Mouse (Mus musculus) embryonic facial prominence, embryonic 15.5 days (tissue): ENCODE results near the gene Ilf3. TPM values are rescaled to one million over a fixed set of nuclear protein-coding genes. Genes with fewer than 3 reads are reported as not detected.
A peak's percentile ranks its signal among the peaks of the same experiment; 100 is the strongest.

Experiments used
- ATAC-seq: fragments of 200-750 bp; cut with Nextera tagmentation; 2 replicates; pipeline ENCODE4 v1.8.0; 2017; ENCODE audit warnings: low read depth, moderate TSS enrichment; ENCODE audit not compliant: insufficient number of reproducible peaks, low FRiP score, low TSS enrichment
- H3K27ac ChIP-seq: fragments of 300-500 bp; sonication (generic); replicated peaks from 2 replicates; pipeline ENCODE4 v1.5.1; 2015; ENCODE audit warnings: mild to moderate bottlenecking, inconsistent platforms
- H3K27me3 ChIP-seq: fragments of 300-500 bp; sonication (generic); 2 replicates; pipeline ENCODE4 v1.6.1; 2015; ENCODE audit warnings: inconsistent platforms
- H3K36me3 ChIP-seq: fragments of 300-500 bp; sonication (generic); 2 replicates; pipeline ENCODE4 v1.6.1; 2015; ENCODE audit warnings: mild to moderate bottlenecking, inconsistent platforms
- H3K4me1 ChIP-seq: fragments of 300-500 bp; sonication (generic); 2 replicates; pipeline ENCODE4 v1.6.1; 2015; ENCODE audit warnings: inconsistent platforms
- H3K4me2 ChIP-seq: fragments of 300-500 bp; sonication (generic); replicated peaks from 2 replicates; pipeline ENCODE4 v1.6.1; 2015; ENCODE audit warnings: mild to moderate bottlenecking, inconsistent platforms
- H3K4me3 ChIP-seq: fragments of 300-500 bp; sonication (generic); replicated peaks from 2 replicates; pipeline ENCODE4 v1.5.1; 2015; ENCODE audit warnings: mild to moderate bottlenecking, inconsistent platforms
- H3K9ac ChIP-seq: fragments of 300-500 bp; sonication (generic); 2 replicates; pipeline ENCODE4 v1.6.1; 2015; ENCODE audit warnings: inconsistent platforms
- H3K9me3 ChIP-seq: fragments of 300-500 bp; sonication (generic); replicated peaks from 2 replicates; pipeline ENCODE4 v1.6.1; 2016; ENCODE audit warnings: inconsistent platforms
- WGBS: fragments of 180-500 bp; shearing (Covaris S2); methylation state at CpG from one replicate; pipeline ENCODE4 v1.1.7; 2015; 5-methylcytosine and 5-hydroxymethylcytosine counted together
- polyA plus RNA-seq: library from polyadenylated mRNA; unstranded; fragments of >200 nt; fragmentation: Nextera tagmentation; extraction: Ambion mirVana; gene quantifications from 2 replicates; pipeline ENCODE4 v1.2.1, GENCODE M21; 2015

Ilf3 gene
- polyA plus RNA-seq, 1 experiment from 2014 or later, result 179 TPM

GRCm38 (mm10) chr9:21329041-21329440 lies 38.6 kb upstream of the Ilf3 start:
- no peak for ATAC-seq
- Histone ChIP-seq H3K9me3 (no peaks in the 10 kb centered on the region), H3K9ac (no peak overlapping the region), H3K4me1 (peaks cover 11% of the 10 kb centered on the region), H3K27ac (no peak overlapping the region), H3K27me3 (no peaks in the 10 kb centered on the region), H3K36me3 (no peaks in the 10 kb centered on the region), H3K4me2 (no peak overlapping the region), H3K4me3 (no peak overlapping the region)
- 55% methylated on average over 4 of the region's 5 CpGs for WGBS

DNA sequence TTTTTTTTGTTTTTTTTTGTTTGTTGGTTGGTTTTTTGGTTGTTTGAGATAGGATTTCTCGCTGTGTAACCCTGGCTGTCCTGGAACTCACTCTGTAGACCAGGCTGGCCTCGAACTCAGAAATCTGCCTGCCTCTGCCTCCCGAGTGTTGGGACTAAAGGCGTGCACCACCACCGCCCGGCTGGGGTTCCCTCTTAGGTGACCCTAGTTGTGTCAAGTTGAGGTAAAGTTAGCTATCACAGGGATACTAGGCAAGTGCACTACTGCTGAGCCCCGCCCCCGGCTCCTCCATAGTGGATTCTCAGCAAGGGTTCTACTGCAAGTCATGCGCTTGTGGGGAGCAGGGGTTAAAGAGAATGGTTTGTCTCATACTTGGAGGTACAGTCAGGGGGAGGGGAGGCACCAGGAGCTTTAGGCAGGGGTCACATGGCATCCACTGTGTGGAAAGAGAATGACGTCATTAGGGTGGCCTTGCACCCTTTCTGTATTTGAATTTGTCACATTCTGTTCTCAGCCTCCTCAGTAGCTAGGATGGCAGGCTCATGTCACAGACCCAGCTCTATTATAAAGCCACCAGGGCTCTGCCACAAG lies 37.9 kb upstream of the Ilf3 start:
- peaks cover 11% of the 10 kb centered on the region for H3K4me1 ChIP-seq
- WGBS, result 90% methylated on average over 10 of the region's 10 CpGs
- no peaks in the 10 kb centered on the region for H3K9me3 ChIP-seq
- H3K27ac ChIP-seq, result no peak overlapping the region
- no peak overlapping the region for H3K9ac ChIP-seq
- no peaks in the 10 kb centered on the region for H3K27me3 ChIP-seq
- ATAC-seq, result no peak
- no peak overlapping the region for H3K4me2 ChIP-seq
- H3K36me3 ChIP-seq, result no peaks in the 10 kb centered on the region
- H3K4me3 ChIP-seq, result no peak overlapping the region

DNA sequence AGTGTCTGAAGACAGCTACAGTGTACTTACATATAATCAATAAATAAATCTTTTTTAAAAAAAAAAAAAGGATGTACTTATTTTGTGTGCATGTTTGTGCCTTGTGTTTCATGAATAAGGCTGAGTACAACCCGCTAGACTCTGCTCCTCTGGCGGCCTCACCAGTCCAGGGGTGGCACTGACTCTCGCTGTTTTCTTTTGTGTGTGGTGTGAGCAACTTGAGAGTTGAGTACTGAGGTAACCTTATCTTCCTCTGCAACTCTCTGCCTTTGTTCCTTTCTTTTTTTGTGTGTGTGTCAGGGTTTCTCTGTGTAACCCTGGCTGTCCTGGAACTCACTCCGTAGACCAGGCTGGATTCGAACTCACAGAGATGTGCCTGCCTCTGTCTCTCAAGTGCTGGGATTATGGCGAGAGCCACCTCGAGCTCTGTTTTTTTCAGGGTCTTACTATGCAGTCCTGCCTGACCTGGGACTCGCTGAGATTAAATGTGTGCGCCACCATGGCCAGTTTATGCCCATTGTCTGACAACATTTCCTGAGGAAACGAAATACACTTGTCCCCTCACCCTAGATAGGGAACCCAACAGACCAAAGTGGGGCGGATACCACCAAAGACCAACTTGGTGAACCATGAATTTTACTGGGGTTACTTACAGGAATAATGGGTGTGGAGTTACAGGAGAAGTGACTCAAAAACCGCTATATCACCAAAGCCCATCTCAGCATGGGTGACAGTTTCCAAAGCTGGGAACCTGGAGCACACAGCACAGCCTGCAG lies 36.1 kb upstream of the Ilf3 start:
- H3K4me1 ChIP-seq, result peaks cover 11% of the 10 kb centered on the region
- 82% methylated on average over 12 of the region's 12 CpGs for WGBS
- H3K36me3 ChIP-seq, result no peaks in the 10 kb centered on the region
- peak overlapping the region; percentile 63; the same call in 1 of the 2 replicates for H3K27ac ChIP-seq
- H3K9me3 ChIP-seq, result no peaks in the 10 kb centered on the region
- ATAC-seq, result no peak
- no peak overlapping the region for H3K4me2 ChIP-seq
- H3K27me3 ChIP-seq, result no peaks in the 10 kb centered on the region
- H3K4me3 ChIP-seq, result no peak overlapping the region
- H3K9ac ChIP-seq, result no peak overlapping the region

GRCm38 (mm10) chr9:21332161-21333061 lies 35.3 kb upstream of the Ilf3 start:
- Histone ChIP-seq H3K9ac (no peak overlapping the region), H3K27ac (peak overlapping the region; percentile 63), H3K4me3 (no peak overlapping the region), H3K4me1 (peaks cover 13% of the 10 kb centered on the region), H3K27me3 (no peaks in the 10 kb centered on the region), H3K36me3 (no peaks in the 10 kb centered on the region), H3K4me2 (no peak overlapping the region), H3K9me3 (no peaks in the 10 kb centered on the region)
- WGBS, result 28% methylated on average over 9 of the region's 9 CpGs
- no peak for ATAC-seq

DNA sequence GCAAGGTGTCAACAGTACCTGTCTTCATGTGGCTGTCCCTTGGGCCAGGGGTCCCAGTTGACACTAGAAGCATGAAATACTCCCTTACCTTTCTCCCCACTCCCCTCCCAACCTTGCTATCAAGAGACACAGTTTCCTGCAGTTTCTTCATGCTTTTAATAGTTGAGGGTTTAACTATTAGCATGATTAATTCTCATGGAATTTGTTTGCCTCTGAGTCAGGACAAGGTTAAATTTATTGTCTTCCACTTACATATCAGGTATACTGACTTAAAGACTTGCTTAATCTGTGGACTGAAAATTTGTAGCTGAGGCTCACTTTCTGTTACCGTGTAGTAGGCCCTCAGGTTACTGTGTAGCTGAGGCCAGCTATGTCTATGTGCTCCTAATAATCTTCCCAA lies 34.1 kb upstream of the Ilf3 start:
- H3K4me2 ChIP-seq, result no peak overlapping the region
- peaks cover 20% of the 10 kb centered on the region for H3K4me1 ChIP-seq
- 78% methylated on average over 1 of the region's 1 CpGs for WGBS
- no peaks in the 10 kb centered on the region for H3K27me3 ChIP-seq
- H3K36me3 ChIP-seq, result no peaks in the 10 kb centered on the region
- ATAC-seq, result no peak
- H3K4me3 ChIP-seq, result no peak overlapping the region
- no peak overlapping the region for H3K9ac ChIP-seq
- H3K9me3 ChIP-seq, result no peaks in the 10 kb centered on the region
- H3K27ac ChIP-seq, result no peak overlapping the region

DNA sequence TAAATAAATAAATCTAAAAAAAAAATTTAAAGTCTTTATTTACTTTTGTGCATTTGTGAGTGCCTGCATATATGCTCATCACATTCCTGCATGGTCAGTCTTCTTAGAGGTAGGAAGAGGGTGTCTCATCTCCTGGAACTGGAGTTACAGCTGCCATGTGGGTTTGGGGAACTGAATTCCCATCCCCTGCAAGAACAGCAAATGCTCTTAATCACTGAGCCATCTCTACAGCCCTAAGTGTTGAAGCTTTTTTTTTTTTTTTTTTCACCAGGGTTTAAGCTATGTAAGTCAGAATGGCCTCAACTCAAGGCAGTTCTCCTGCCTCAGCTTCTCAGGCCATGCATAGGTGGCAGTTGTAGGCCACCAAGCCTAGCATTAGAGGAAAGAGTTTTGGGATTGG lies 32.9 kb upstream of the Ilf3 start:
- Histone ChIP-seq H3K4me2 (no peak overlapping the region), H3K9ac (no peak overlapping the region), H3K27me3 (no peaks in the 10 kb centered on the region), H3K4me3 (no peak overlapping the region), H3K27ac (no peak overlapping the region), H3K9me3 (no peaks in the 10 kb centered on the region), H3K4me1 (peaks cover 20% of the 10 kb centered on the region), H3K36me3 (peaks cover 2% of the 10 kb centered on the region; the same call in 1 of the 2 replicates)
- no peak for ATAC-seq

GRCm38 (mm10) chr9:21335391-21335790 lies 32.3 kb upstream of the Ilf3 start:
- H3K9me3 ChIP-seq, result no peaks in the 10 kb centered on the region
- no peak overlapping the region for H3K9ac ChIP-seq
- WGBS, result 81% methylated on average over 4 of the region's 4 CpGs
- no peak for ATAC-seq
- H3K4me2 ChIP-seq, result no peak overlapping the region
- peaks cover 20% of the 10 kb centered on the region for H3K4me1 ChIP-seq
- H3K36me3 ChIP-seq, result peaks cover 9% of the 10 kb centered on the region; the same call in 1 of the 2 replicates
- H3K27me3 ChIP-seq, result no peaks in the 10 kb centered on the region
- H3K27ac ChIP-seq, result no peak overlapping the region
- H3K4me3 ChIP-seq, result no peak overlapping the region

DNA sequence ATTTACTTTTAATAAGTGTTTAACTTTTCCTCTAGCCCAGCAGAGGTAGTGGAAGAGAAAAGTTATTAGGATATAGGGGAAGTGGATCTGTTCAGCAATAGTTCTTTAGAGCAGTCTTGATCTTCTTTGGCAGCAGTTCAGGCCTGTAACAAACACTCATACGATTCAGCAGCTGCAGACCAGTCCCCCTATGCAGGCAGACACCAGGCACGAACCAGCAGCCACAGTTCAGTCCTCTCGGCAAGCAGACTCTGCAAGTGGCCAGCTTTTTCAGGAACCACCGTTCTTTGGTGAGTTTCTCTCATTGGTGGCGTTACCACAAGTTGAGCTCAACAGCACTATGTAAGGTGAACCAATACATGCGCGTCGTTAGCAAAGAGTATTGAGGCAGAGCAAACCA lies 31.2 kb upstream of the Ilf3 start:
- Histone ChIP-seq H3K27me3 (no peaks in the 10 kb centered on the region), H3K9ac (no peak overlapping the region), H3K4me3 (no peak overlapping the region), H3K4me1 (peaks cover 20% of the 10 kb centered on the region), H3K4me2 (no peak overlapping the region), H3K9me3 (no peaks in the 10 kb centered on the region), H3K27ac (no peak overlapping the region), H3K36me3 (peaks cover 18% of the 10 kb centered on the region)
- ATAC-seq, result no peak
- 79% methylated on average over 8 of the region's 8 CpGs for WGBS

- Histone ChIP-seq H3K4me1 (peaks cover 13% of the 10 kb centered on the region), H3K36me3 (peaks cover 30% of the 10 kb centered on the region), H3K9me3 (no peaks in the 10 kb centered on the region), H3K27ac (peak overlapping the region; percentile 82), H3K4me2 (peak overlapping the region; percentile 37), H3K9ac (peak overlapping the region; percentile 40), H3K4me3 (peak overlapping the region; percentile 43), H3K27me3 (no peaks in the 10 kb centered on the region)
- ATAC-seq, result peak; percentile 77
- WGBS, result 22% methylated on average over 19 of the region's 20 CpGs
These were observed 30.0 kb upstream of the Ilf3 start for GRCm38 (mm10) chr9:21337652-21338051.

GRCm38 (mm10) chr9:21340411-21340810 lies 27.3 kb upstream of the Ilf3 start:
- H3K9ac ChIP-seq, result no peak overlapping the region
- H3K9me3 ChIP-seq, result no peaks in the 10 kb centered on the region
- no peak for ATAC-seq
- H3K27ac ChIP-seq, result no peak overlapping the region
- peaks cover 9% of the 10 kb centered on the region for H3K4me1 ChIP-seq
- peaks cover 51% of the 10 kb centered on the region for H3K36me3 ChIP-seq
- H3K4me3 ChIP-seq, result no peak overlapping the region
- no peak overlapping the region for H3K4me2 ChIP-seq
- H3K27me3 ChIP-seq, result no peaks in the 10 kb centered on the region
- 89% methylated on average over 4 of the region's 4 CpGs for WGBS

DNA sequence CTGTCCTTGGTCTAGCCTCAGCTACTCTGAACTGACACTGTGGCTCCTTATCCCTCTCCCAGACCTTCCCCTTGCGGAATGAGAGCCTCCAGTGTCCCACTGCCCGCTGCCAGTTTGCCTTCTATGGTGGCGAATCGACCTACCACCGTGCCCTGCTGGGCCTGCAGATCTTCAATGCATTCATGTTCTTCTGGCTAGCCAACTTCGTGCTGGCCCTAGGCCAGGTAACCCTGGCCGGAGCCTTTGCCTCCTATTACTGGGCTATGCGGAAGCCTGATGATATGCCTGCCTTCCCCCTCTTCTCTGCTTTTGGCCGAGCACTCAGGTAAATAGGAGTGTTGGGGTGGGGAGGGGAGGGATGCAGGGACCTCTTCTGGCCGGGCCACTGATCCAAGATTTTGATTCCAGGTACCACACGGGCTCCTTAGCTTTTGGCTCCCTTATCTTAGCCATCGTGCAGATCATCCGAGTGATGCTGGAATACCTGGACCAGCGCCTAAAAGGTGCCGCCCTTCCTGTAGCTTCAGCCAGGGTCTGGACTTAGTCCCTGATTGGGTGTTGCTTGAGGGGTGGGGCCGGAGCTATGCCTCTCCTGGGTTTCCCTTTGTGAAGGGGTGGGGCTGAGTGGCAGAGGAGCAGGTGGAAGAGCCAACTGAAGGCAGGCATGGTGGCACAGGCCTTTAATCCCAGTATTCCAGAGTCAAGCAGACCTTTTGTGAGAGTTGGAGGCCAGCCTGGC lies 20.9 kb upstream of the Ilf3 start:
- no peaks in the 10 kb centered on the region for H3K9me3 ChIP-seq
- H3K36me3 ChIP-seq, result peaks cover 87% of the 10 kb centered on the region
- no peak overlapping the region for H3K4me3 ChIP-seq
- H3K27me3 ChIP-seq, result no peaks in the 10 kb centered on the region
- no peak for ATAC-seq
- H3K27ac ChIP-seq, result no peak overlapping the region
- no peaks in the 10 kb centered on the region for H3K4me1 ChIP-seq
- no peak overlapping the region for H3K9ac ChIP-seq
- no peak overlapping the region for H3K4me2 ChIP-seq
- 73% methylated on average over 16 of the region's 16 CpGs for WGBS
